Mouse (Mus musculus) limb, embryonic 12.5 days (tissue): ENCODE measurements around the gene Gm16867. TPM values are rescaled to one million over a fixed set of nuclear protein-coding genes. Genes with fewer than 3 reads are reported as not detected.
"Not testable (repeated sequence)": the region's sequence is repeated elsewhere in the genome, so short reads cannot be mapped to it uniquely, and the experiment has no call there.

ENCODE experiments used
- ATAC-seq: fragments of 200-750 bp; cut with Nextera tagmentation; 2 replicates; pipeline ENCODE4 v1.8.0; 2017; ENCODE audit warnings: low read depth, moderate TSS enrichment; ENCODE audit not compliant: insufficient number of reproducible peaks, insufficient read depth, low FRiP score, low TSS enrichment
- H3K27ac ChIP-seq: fragments of 300-500 bp; sonication (generic); 2 replicates; pipeline ENCODE4 v1.5.1; 2016; ENCODE audit warnings: mild to moderate bottlenecking, moderate library complexity
- H3K27me3 ChIP-seq: fragments of 300-500 bp; sonication (generic); 2 replicates; pipeline ENCODE4 v1.6.1; 2016; ENCODE audit warnings: mild to moderate bottlenecking, moderate library complexity
- H3K36me3 ChIP-seq: fragments of 300-500 bp; sonication (generic); 2 replicates; pipeline ENCODE4 v1.6.1; 2016; ENCODE audit warnings: mild to moderate bottlenecking, moderate library complexity
- H3K4me1 ChIP-seq: fragments of 300-500 bp; sonication (generic); replicated peaks from 2 replicates; pipeline ENCODE4 v1.6.1; 2016
- H3K4me2 ChIP-seq: fragments of 300-500 bp; sonication (generic); 2 replicates; pipeline ENCODE4 v1.6.1; 2016; ENCODE audit warnings: mild to moderate bottlenecking, moderate library complexity
- H3K4me3 ChIP-seq: fragments of 300-500 bp; sonication (generic); replicated peaks from 2 replicates; pipeline ENCODE4 v1.5.1; 2016; ENCODE audit warnings: mild to moderate bottlenecking
- H3K9ac ChIP-seq: fragments of 300-500 bp; sonication (generic); replicated peaks from 2 replicates; pipeline ENCODE4 v1.6.1; 2016; ENCODE audit warnings: mild to moderate bottlenecking, moderate library complexity
- H3K9me3 ChIP-seq: fragments of 300-500 bp; sonication (generic); 2 replicates; pipeline ENCODE4 v1.6.1; 2016; ENCODE audit warnings: mild to moderate bottlenecking, moderate library complexity
- WGBS: fragments of 180-500 bp; shearing (Covaris S2); methylation state at CpG from one replicate; pipeline ENCODE4 v1.1.7; 2016; 5-methylcytosine and 5-hydroxymethylcytosine counted together
- polyA plus RNA-seq: library from polyadenylated mRNA; unstranded; fragments of >200 nt; fragmentation: Nextera tagmentation; extraction: Ambion mirVana; gene quantifications from 2 replicates; pipeline ENCODE4 v1.2.1, GENCODE M21; 2016

The Gm16867 gene
- polyA plus RNA-seq, 1 experiment from 2014 or later: not detected

DNA sequence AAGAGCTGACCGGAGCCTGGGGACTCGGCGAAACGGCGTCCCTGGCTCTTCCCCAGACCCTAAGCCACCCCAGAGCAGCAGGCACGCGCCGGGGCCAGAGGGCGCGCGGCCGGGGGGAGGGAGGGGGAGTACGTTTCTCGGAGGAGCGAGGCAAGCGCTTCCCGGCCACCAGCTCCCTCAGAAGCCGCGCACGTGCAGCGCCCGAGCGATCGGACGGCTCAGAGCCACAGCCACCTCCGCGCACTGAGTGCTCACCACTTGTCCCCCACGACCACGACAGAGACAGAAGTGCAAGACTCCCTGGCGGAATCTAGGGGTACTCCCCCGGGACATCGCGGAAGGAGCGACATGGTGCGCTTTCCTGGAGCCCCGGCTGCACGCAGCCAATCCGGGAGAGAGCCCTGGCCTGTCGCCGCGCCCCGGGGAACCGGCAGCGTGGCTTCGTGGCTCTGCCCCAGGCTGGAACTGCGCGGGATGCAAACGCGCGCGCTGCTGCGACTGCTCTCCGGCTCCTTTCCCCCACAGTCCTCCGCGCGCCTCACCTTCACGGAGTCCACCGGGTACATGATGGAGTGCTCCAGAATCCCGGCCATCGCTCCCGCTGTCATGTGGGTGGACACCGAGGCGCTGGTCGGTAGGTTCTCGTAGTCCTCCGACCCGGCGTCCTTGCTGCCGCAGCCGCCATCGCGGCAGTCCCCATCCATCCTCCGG, 567 bp downstream of the Gm16867 start:
- no CpG with 5 or more reads among the region's 73 CpGs for WGBS
- ATAC-seq: peak; percentile 79
- not testable (repeated sequence) for H3K36me3 ChIP-seq, H3K9me3 ChIP-seq, H3K4me2 ChIP-seq, H3K4me3 ChIP-seq, H3K4me1 ChIP-seq, H3K9ac ChIP-seq, H3K27ac ChIP-seq, H3K27me3 ChIP-seq

DNA sequence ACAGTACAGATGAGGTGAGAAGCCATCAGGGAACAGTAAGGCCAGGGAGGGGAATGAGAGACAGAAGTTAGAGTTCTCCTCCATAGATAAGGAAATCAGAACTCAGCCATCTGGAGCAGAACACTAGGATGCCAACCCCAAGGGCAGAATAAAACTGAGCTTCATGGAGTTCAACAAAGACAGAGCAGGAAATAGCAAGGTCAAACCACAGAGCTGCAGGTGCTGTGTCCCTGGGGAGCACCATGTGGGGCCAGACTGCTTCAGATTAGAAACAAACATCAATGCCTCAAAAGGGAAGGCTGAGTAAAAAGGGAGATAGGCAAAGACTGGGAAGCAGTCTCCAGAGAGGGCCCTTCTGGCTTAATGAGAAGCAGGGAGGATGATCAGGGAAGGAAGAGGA, 6.9 kb downstream of the Gm16867 start:
- H3K9ac ChIP-seq, H3K27ac ChIP-seq, H3K4me1 ChIP-seq, H3K9me3 ChIP-seq, H3K4me2 ChIP-seq, H3K36me3 ChIP-seq, ATAC-seq, H3K27me3 ChIP-seq, H3K4me3 ChIP-seq: not testable (repeated sequence)

- not testable (repeated sequence) for H3K27ac ChIP-seq, H3K4me3 ChIP-seq, H3K4me2 ChIP-seq, H3K4me1 ChIP-seq, H3K9me3 ChIP-seq, H3K36me3 ChIP-seq, H3K27me3 ChIP-seq, H3K9ac ChIP-seq, ATAC-seq
- no CpG with 5 or more reads among the region's 2 CpGs for WGBS
These were observed 8.2 kb downstream of the Gm16867 start for GRCm38 (mm10) chr14:69494946-69495345.

DNA sequence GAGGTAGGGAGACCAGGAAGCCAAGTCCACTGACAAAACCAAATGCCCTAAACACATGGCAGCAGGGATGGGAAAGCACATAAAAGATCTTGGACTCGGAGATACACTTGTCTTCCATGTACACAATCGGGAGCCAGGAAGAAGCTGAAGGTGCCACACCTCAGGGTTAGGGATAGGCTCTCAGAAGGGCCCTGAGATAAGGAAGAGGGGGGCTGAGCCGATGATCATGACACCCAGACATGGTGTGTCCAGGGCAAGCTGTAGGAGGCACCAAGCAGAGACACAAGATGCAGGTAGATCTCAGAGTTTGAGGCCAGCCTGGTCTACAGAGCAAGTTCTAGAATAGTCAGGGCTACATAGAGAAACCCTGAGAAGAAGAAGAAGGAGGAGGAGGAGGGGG, 8.6 kb downstream of the Gm16867 start:
- H3K36me3 ChIP-seq, H3K9ac ChIP-seq, H3K4me2 ChIP-seq, H3K27me3 ChIP-seq, H3K27ac ChIP-seq, H3K4me1 ChIP-seq, H3K4me3 ChIP-seq, H3K9me3 ChIP-seq, ATAC-seq: not testable (repeated sequence)
- no CpG with 5 or more reads among the region's 3 CpGs for WGBS

DNA sequence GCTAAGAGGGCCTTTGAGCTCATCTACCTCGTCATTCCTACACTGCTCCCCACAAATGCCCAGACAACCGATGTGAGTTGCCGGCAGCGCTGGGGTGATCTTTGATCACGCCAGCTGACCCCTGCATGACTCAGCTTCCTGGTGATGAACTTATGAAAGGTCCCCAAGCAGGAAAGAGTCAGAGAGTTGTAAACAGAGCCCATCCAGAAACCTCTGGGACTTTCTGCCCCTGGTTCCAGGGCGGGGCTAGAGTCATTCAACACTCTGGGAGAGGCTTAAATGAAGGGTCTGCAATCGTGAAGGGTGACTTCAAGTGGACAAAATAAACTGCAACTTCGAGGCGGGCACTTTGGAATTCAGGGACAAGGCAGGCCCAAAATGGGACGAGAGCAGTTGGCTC, 15.2 kb downstream of the Gm16867 start:
- not testable (repeated sequence) for ATAC-seq, H3K4me3 ChIP-seq, H3K9ac ChIP-seq, H3K9me3 ChIP-seq, H3K4me1 ChIP-seq, H3K4me2 ChIP-seq, H3K36me3 ChIP-seq, H3K27me3 ChIP-seq, H3K27ac ChIP-seq
- no CpG with 5 or more reads among the region's 10 CpGs for WGBS

DNA sequence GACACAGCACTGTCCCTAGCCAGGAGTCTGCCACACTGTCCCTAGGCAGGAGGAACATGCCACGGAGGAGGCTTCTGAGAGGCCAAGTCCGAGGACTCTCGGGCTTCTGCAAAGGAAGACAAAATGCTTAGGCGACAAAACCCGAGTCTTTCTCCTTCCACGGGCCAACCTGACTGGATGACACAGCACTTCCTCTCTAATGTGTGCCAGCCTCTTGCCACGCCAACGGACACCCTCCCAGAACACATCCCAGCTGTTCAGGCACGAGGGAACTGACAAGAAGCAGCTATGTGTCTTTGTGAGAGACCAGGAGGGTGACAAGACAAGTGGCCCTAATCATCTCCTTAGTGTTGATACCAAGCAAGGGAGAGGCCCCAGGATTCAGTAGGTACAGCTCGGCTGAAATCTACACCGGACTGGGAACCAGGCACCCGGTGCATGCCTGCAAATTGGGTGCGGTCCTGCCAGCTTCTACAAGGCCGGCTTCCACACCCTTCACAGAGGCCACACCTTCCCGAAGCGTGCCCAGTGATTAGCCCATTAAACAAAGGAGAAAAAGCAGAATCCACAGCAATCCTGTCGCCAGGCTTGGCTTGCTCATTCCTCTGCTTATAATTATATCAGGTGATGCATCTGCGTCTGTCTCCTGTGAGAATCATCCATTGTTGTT, 17.6 kb downstream of the Gm16867 start:
- H3K36me3 ChIP-seq, H3K9ac ChIP-seq, H3K9me3 ChIP-seq, ATAC-seq, H3K4me3 ChIP-seq, H3K4me1 ChIP-seq, H3K4me2 ChIP-seq, H3K27me3 ChIP-seq, H3K27ac ChIP-seq: not testable (repeated sequence)
- no CpG with 5 or more reads among the region's 18 CpGs for WGBS

DNA sequence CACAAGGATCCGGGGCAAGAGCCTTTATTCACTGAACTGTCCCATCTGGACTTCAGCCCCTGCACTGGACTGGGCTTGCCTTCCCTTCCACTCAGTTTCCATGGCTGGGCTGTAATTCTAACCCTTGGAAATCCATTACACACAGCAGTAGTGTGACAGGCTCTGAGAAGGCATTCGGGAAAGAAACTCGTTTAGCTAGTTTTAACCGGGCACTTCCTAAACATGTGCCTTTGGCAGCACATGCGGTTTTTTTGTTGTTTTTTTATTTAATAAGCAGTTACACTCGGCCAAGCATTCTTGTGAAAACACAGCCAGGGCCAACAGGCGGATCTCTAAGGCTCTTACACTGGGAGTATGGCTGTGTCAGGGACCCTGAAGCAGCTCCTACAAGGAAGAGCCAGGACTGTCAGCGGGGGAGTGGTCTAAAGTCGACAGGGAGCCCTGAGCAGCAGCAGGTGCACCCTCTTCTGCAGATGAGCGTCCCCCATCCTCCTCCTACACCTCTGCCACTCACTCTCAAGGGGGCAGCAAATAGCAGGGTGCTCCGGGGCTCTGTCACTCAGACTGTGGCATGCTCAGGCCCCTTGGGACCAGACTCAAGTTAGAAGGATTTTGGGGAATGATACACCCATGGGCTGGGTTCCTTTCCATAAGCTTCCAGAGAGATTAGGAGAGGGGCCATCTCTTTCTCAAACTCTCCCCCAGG, 29.1 kb downstream of the Gm16867 start:
- H3K36me3 ChIP-seq, H3K4me2 ChIP-seq, H3K9me3 ChIP-seq, H3K9ac ChIP-seq, H3K4me3 ChIP-seq, H3K4me1 ChIP-seq, H3K27ac ChIP-seq, H3K27me3 ChIP-seq, ATAC-seq: not testable (repeated sequence)
- no CpG with 5 or more reads among the region's 11 CpGs for WGBS

GRCm38 (mm10) chr14:69473322-69473721, 29.8 kb downstream of the Gm16867 start:
- H3K27me3 ChIP-seq, H3K9me3 ChIP-seq, H3K4me2 ChIP-seq, H3K4me3 ChIP-seq, H3K4me1 ChIP-seq, H3K36me3 ChIP-seq, ATAC-seq, H3K9ac ChIP-seq, H3K27ac ChIP-seq: not testable (repeated sequence)
- WGBS: no CpG with 5 or more reads among the region's 2 CpGs

GRCm38 (mm10) chr14:69470122-69470708, 32.9 kb downstream of the Gm16867 start:
- H3K9ac ChIP-seq, H3K27me3 ChIP-seq, H3K4me3 ChIP-seq, H3K36me3 ChIP-seq, ATAC-seq, H3K9me3 ChIP-seq, H3K4me2 ChIP-seq, H3K27ac ChIP-seq, H3K4me1 ChIP-seq: not testable (repeated sequence)
- WGBS: no CpG with 5 or more reads among the region's 8 CpGs

DNA sequence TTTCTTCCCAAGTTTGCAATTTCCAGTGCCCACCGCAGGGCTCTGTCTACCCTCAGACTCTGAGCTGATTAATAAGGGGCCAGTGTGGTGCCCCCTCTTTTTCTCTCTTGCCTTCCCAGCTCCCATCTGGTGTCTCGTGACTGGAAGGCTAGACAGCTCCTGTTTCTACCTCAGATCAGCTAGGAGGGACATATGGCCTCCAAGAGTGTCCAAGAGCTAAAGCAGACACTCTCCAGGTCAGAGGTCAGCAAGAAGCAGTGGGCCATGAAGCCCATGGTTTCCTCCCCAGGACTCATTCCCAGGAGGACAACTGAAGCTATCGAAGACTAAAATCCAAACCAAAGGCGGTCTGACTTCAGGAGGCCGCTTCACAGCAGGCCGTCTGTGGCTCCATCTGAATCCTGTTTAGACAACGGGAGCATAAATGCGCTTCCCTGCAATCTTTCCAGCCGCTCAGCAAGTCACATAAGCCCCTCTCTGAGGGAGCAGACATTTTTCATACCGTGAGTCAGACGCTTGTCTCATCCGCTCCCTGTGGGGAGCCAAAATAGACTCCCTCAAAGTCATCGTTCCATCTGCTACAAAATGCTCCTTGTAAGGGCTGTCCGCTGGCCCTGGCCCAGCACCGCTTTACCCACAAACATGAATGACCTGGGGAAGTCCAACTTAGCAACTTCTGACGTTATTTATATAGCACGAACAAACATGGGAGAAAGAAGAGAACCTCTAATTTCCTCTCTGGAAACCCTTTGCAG, 35.4 kb downstream of the Gm16867 start:
- H3K27ac ChIP-seq, H3K4me3 ChIP-seq, H3K9ac ChIP-seq, H3K9me3 ChIP-seq, H3K4me2 ChIP-seq, H3K27me3 ChIP-seq, H3K4me1 ChIP-seq, ATAC-seq, H3K36me3 ChIP-seq: not testable (repeated sequence)
- WGBS: no CpG with 5 or more reads among the region's 17 CpGs

GRCm38 (mm10) chr14:69464465-69464864, 38.7 kb downstream of the Gm16867 start:
- H3K27me3 ChIP-seq, H3K9ac ChIP-seq, H3K4me2 ChIP-seq, H3K9me3 ChIP-seq, H3K27ac ChIP-seq, ATAC-seq, H3K4me3 ChIP-seq, H3K4me1 ChIP-seq, H3K36me3 ChIP-seq: not testable (repeated sequence)
- no CpG with 5 or more reads among the region's 4 CpGs for WGBS
